Mouse (Mus musculus) heart, adult 10 weeks (tissue): ENCODE measurements around the gene Tbx10. TPM values are rescaled to one million over a fixed set of nuclear protein-coding genes. Genes with fewer than 3 reads are reported as not detected.

Source experiments
- polyA plus RNA-seq: library from polyadenylated mRNA; stranded (reverse); fragments of 350-450 nt; fragmentation: Illumina TruSeq; extraction: RNeasy Lipid Tissue Mini Kit (QIAGEN cat#74804); gene quantifications from one replicate; pipeline ENCODE4 v1.2.3, GENCODE M21; 2014; ENCODE audit warnings: low read depth, low replicate concordance

The Tbx10 gene
- not detected for polyA plus RNA-seq

DNA sequence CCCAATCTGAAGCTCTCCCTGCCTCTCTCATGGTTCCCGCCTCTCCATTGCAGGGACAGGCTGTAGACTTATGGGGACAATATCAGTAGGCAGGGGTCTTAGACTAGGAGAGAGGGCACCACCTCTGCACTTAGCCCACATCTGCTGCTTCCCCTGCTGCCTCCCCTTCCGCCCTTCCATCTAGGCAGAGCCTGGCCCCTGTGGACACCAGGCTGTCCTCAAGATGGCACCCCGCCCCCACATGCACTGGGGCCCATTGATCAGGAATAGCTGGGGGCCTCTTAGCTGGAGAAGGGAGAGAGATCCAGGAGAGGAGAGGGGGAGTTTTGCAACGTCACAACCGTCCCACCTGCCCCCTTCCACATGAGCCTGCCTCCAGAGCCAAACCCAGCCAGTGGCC lies at the start of gene Tbx10:
Gene Tbx10 (plus strand): TSS at position 337 of the 400 bp plus-strand sequence.

DNA sequence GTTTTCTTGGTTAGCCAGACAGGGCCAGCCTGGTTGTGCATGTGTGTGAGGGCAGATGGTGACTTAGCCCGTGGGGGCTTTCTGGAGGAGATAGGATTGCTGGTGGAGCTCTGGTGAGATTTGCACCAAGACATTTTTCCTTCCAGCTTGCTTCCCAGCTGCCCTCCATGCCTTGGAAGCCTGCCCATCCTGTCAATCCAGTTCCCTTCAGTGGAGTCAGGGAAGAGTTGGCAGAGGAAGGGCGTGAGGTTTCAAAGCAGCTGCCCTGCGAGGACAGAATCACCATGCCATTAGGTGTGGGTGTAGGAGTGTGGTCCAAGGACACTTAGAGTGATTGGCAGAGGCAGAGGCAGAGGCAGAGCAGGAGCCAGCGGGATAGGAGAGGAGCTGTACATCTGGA lies 34.1 kb upstream of the Tbx10 start, which contains the start of gene Aldh3b3:
Gene Aldh3b3 (plus strand): TSS at position 176 of the 400 bp plus-strand sequence.

GRCm38 (mm10) chr19:3972229-3972628 lies 20.3 kb upstream of the Tbx10 start, which contains the start of gene Aldh3b2:
Gene Aldh3b2, plus strand, starts transcription at chr19:3972328.

DNA sequence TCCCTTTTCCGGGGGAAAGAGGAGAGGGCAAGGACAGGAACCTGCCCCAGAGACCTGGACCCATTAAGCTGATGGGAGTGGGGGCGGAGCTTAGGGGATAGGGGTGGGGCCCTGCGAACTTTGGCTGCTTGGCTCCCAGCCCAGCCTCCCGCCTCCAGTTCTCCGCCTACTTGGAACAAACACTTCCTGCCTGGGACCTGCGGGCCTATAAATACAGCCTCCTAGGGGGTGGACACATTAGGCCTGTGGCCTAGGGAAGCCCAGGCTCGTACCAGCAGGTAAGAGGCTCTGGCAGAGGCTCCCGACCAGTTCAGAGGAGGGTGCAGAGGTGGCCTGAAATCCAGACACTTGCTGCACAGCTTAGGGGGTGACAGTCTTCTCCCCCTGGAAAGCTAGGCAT lies 6.2 kb upstream of the Tbx10 start, which contains the start of gene Acy3:
Gene Acy3 (plus strand): TSS at position 237 of the 400 bp plus-strand sequence.

DNA sequence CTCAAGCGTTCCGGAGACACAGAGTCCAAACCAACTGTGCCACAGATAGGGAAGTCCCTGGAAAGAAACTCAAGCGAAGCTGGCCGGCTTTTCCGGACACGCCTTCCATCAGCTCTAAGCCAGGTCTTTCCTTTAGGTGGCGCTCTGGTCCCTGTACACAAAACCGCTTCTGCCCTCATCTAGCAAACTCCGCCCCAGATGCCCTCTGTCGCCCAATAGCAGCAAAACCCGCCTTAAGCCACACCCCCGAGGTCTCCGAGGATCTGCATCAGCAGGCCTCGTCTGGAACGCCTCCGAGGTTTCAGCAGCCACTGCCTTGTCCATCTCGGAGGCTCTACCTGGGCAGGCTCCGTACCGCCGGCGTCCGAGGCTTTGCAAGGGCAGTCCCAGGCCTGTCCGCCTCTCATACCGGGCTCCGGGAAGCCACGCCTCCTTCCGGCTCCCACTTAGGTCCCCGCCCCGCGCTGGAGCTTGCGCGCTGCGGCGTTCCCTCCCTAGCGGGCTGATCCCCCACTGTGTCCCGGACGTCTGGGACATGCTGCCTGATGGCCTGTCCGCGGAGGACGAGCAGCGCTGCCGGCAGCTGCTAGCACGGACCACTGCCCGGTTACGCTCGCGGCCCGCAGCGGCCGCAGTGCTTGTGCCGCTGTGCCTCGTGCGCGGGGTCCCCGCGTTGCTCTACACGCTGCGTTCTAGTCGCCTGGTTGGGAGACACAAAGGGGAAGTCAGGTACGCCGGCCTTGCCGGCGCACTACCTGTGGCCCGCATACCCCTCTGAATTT lies 7.8 kb downstream of the Tbx10 start, which contains the start of the genes Nudt8 and Gm49405:
Gene Nudt8 (plus strand): TSS at position 462 of the 782 bp plus-strand sequence.
Gene Gm49405 (plus strand): TSS at position 508 of the 782 bp plus-strand sequence.

GRCm38 (mm10) chr19:4003112-4003511 lies 10.6 kb downstream of the Tbx10 start, which contains the start of gene Doc2g:
Gene Doc2g, plus strand, starts transcription at chr19:4003313.

DNA sequence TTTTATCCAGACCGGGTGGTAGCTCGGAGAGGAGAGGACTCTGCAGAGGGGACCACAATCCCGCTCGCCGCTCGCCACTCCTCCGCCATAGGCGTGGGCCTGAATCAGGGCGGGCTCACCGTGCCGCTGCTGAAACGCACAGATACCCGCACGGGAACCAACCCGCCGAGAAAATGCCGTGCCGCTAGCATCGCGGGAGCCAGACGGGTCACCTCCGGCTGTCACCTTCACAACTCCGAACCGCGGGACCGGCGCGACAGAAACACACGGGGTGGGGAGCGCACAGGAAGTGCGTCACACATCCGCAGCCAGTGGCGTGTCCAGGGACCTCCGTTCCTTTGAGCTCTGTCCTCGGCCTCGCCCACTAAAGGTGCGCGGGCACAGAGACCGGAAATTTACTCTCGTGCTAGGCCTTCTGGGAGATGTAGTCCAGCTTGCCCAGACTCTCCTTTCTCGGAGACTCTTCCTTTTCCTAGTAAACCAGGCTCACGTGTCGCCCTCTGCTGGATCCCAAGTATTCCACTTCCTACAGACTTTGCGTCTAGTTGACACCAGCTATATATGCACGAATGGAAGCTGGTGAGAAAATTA lies 20.0 kb downstream of the Tbx10 start, which contains the start of gene Ndufv1:
Gene Ndufv1 (minus strand): TSS at position 375 of the 591 bp plus-strand sequence.

GRCm38 (mm10) chr19:4037788-4038232 lies 45.3 kb downstream of the Tbx10 start, which contains the start of gene Gstp1:
Gene Gstp1, minus strand, starts transcription at chr19:4037985.

GRCm38 (mm10) chr19:4045966-4046865 lies 53.7 kb downstream of the Tbx10 start, which contains the start of gene Gstp2:
Gene Gstp2, minus strand, starts transcription at chr19:4046023.

Other genes with a start within 250 kb of the Tbx10 start
- gene Kmt5b, start 225.3 kb upstream of the Tbx10 start, polyA plus RNA-seq, result 22.8 TPM
- 10.1 TPM for gene Chka, start 141.0 kb upstream of the Tbx10 start, polyA plus RNA-seq
- gene Tcirg1, start 85.6 kb upstream of the Tbx10 start, polyA plus RNA-seq, result 21.1 TPM
- 561 TPM for gene Ndufs8, start 80.0 kb upstream of the Tbx10 start, polyA plus RNA-seq
- 2.2 TPM for gene Aldh3b1, start 62.9 kb upstream of the Tbx10 start, polyA plus RNA-seq
- gene Unc93b1, start 57.6 kb upstream of the Tbx10 start, polyA plus RNA-seq, result 19.0 TPM
- gene Aldh3b3, start 34.1 kb upstream of the Tbx10 start, polyA plus RNA-seq, result 2.3 TPM
- 0.37 TPM for gene Aldh3b2, start 20.4 kb upstream of the Tbx10 start, polyA plus RNA-seq
- 51.1 TPM for gene Acy3, start 6.2 kb upstream of the Tbx10 start, polyA plus RNA-seq
- 167 TPM for gene Nudt8, start 7.8 kb downstream of the Tbx10 start, polyA plus RNA-seq
- gene Gm49405, start 7.9 kb downstream of the Tbx10 start, polyA plus RNA-seq, result 9.5 TPM
- 265 TPM for gene Doc2g, start 10.6 kb downstream of the Tbx10 start, polyA plus RNA-seq
- 979 TPM for gene Ndufv1, start 20.1 kb downstream of the Tbx10 start, polyA plus RNA-seq
- 343 TPM for gene Gstp1, start 45.2 kb downstream of the Tbx10 start, polyA plus RNA-seq
- 33.1 TPM for gene Gstp2, start 53.3 kb downstream of the Tbx10 start, polyA plus RNA-seq
- gene Gstp3, start 66.8 kb downstream of the Tbx10 start, polyA plus RNA-seq, result not detected
- not detected for gene Cabp2, start 88.8 kb downstream of the Tbx10 start, polyA plus RNA-seq
- 40.5 TPM for gene Cdk2ap2, start 104.4 kb downstream of the Tbx10 start, polyA plus RNA-seq
- 21.9 TPM for gene Pitpnm1, start 107.2 kb downstream of the Tbx10 start, polyA plus RNA-seq
- 71.4 TPM for gene Aip, start 133.1 kb downstream of the Tbx10 start, polyA plus RNA-seq
- not detected for gene Gpr152, start 147.0 kb downstream of the Tbx10 start, polyA plus RNA-seq
- gene Cabp4, start 151.3 kb downstream of the Tbx10 start, polyA plus RNA-seq, result not detected
- 54.9 TPM for gene Coro1b, start 155.9 kb downstream of the Tbx10 start, polyA plus RNA-seq
- gene Ptprcap, start 160.9 kb downstream of the Tbx10 start, polyA plus RNA-seq, result 1.1 TPM
- gene Rps6kb2, start 170.6 kb downstream of the Tbx10 start, polyA plus RNA-seq, result 26.9 TPM
- 49.6 TPM for gene Carns1, start 182.7 kb downstream of the Tbx10 start, polyA plus RNA-seq
- 22.6 TPM for gene Tbc1d10c, start 198.5 kb downstream of the Tbx10 start, polyA plus RNA-seq
- 318 TPM for gene Ppp1ca, start 199.3 kb downstream of the Tbx10 start, polyA plus RNA-seq
- 6.4 TPM for gene Rad9a, start 208.9 kb downstream of the Tbx10 start, polyA plus RNA-seq
- gene Clcf1, start 221.5 kb downstream of the Tbx10 start, polyA plus RNA-seq, result 3.0 TPM
- not detected for gene AC109138.7, start 221.6 kb downstream of the Tbx10 start, polyA plus RNA-seq
- gene Pold4, start 239.1 kb downstream of the Tbx10 start, polyA plus RNA-seq, result 21.7 TPM